8 mouse cellular contexts compared by ENCODE assay signal in genomic region chr6:97457954-97458353, GRCm38 (mm10).
DNase-seq lines count a peak whose midpoint lies in the region; ATAC-seq and TF ChIP-seq lines count a peak whose summit lies in the region.

No protein-coding gene starts in this region.

- H3K4me2 ChIP-seq in hindbrain, embryonic 14.5 days (replicated peaks), result 0 out of 2 replicates have a peak overlapping the region, but pooled peaks have one; percentile 32
- peak overlapping the region; percentile 40 for H3K4me2 ChIP-seq in lung, embryonic 14.5 days

- no peak for ATAC-seq in hindbrain, embryonic 14.5 days (ENCODE audit: low FRiP score)
- peak; percentile 73 for ATAC-seq in lung, embryonic 14.5 days (ENCODE audit: insufficient read depth)

- H3K9ac ChIP-seq in hindbrain, embryonic 14.5 days, result no peak overlapping the region
- H3K9ac ChIP-seq in lung, embryonic 14.5 days, result no peak overlapping the region

- H3K4me1 ChIP-seq in hindbrain, embryonic 14.5 days (replicated peaks; ENCODE audit: control insufficient read depth, insufficient read depth, low read length), result peaks cover 9% of the 10 kb centered on the region; the same call in 1 of the 2 replicates
- no peaks in the 10 kb centered on the region for H3K4me1 ChIP-seq in lung, embryonic 14.5 days (ENCODE audit: insufficient read depth)
- H3K4me1 ChIP-seq in cerebellum, adult 2 months (ENCODE audit: control insufficient read depth, insufficient read depth, low read length), result peaks cover 2% of the 10 kb centered on the region; the same call in 1 of the 2 replicates

- H3K4me3 ChIP-seq in layer of hippocampus, adult 2 months, result peak overlapping the region; percentile 34; the same call in 1 of the 2 replicates
- H3K4me3 ChIP-seq in hindbrain, embryonic 14.5 days (replicated peaks; ENCODE audit: low read length), result no peak overlapping the region
- H3K4me3 ChIP-seq in lung, embryonic 14.5 days (ENCODE audit: low read depth, low read length), result peak overlapping the region; percentile 21; the same call in 1 of the 2 replicates
- no peak overlapping the region for H3K4me3 ChIP-seq in cerebellum, adult 2 months (replicated peaks; ENCODE audit: insufficient read depth, low read depth, low read length)

- no peak for TF ChIP-seq POLR2A in cerebellum, adult 2 months (IDR thresholded peaks at IDR 0.05; ENCODE audit: borderline replicate concordance, insufficient read depth, low read length)

- peak overlapping the region; percentile 66 for H3K27ac ChIP-seq in layer of hippocampus, adult 2 months
- peak overlapping the region; percentile 27; the same call in 1 of the 2 replicates for H3K27ac ChIP-seq in hindbrain, embryonic 14.5 days
- no peak overlapping the region; the same call in 1 of the 2 replicates for H3K27ac ChIP-seq in lung, embryonic 14.5 days (ENCODE audit: low read depth)
- H3K27ac ChIP-seq in cerebellum, adult 2 months (ENCODE audit: insufficient read depth, low read length), result no peak overlapping the region

- no peaks in the 10 kb centered on the region for H3K36me3 ChIP-seq in hindbrain, embryonic 14.5 days (replicated peaks; ENCODE audit: control insufficient read depth, insufficient read depth)
- H3K36me3 ChIP-seq in lung, embryonic 14.5 days (ENCODE audit: insufficient read depth), result no peaks in the 10 kb centered on the region

- no peak for DNase-seq in layer of hippocampus, adult 2 months (ENCODE audit: low spot score in 2 of 2)
- DNase-seq in layer of hippocampus, postnatal 10 days (ENCODE audit: low spot score in 2 of 2), result no peak
- peak; percentile 50 for DNase-seq in embryo, embryonic 10.5 days (ENCODE audit: low spot score)
- no peak for DNase-seq in hindbrain, embryonic 14.5 days (ENCODE audit: low spot score)
- DNase-seq in lung, embryonic 14.5 days, result peak; percentile 38
- peak; percentile 27 for DNase-seq in thymus, postnatal 25 days
- DNase-seq in adrenal gland, adult 18-20 months (ENCODE audit: low spot score in 2 of 2), result no peak
- DNase-seq in cerebellum, adult 2 months, result no peak

- H3K27me3 ChIP-seq in hindbrain, embryonic 14.5 days (ENCODE audit: control insufficient read depth, insufficient read depth, low read length), result no peaks in the 10 kb centered on the region
- H3K27me3 ChIP-seq in lung, embryonic 14.5 days (ENCODE audit: insufficient read depth, low read length), result no peaks in the 10 kb centered on the region
- H3K27me3 ChIP-seq in cerebellum, adult 2 months (ENCODE audit: control insufficient read depth, insufficient read depth, low read length), result no peaks in the 10 kb centered on the region

- 17% methylated on average over 3 of the region's 3 CpGs for whole genome bisulfite sequencing in hindbrain, embryonic 14.5 days
- WGBS in lung, embryonic 14.5 days, result 11% methylated on average over 3 of the region's 3 CpGs
- WGBS in cerebellum, adult 2 months, result 35% methylated on average over 3 of the region's 3 CpGs

- no peak for TF ChIP-seq CTCF in layer of hippocampus, adult 2 months (conservative IDR thresholded peaks at IDR 0.05)
- TF ChIP-seq CTCF in lung, embryonic 14.5 days (IDR thresholded peaks at IDR 0.05; ENCODE audit: low read depth), result no peak
- TF ChIP-seq CTCF in cerebellum, adult 2 months (IDR thresholded peaks at IDR 0.05; ENCODE audit: borderline replicate concordance, insufficient read depth, low read depth, low read length), result no peak

- no peaks in the 10 kb centered on the region for H3K9me3 ChIP-seq in hindbrain, embryonic 14.5 days (ENCODE audit: control insufficient read depth, low read length)
- no peaks in the 10 kb centered on the region for H3K9me3 ChIP-seq in lung, embryonic 14.5 days (ENCODE audit: low read depth, low read length)

Comparison
In these comparisons a context has a peak if more than half of its experiments do, and no peak if none do; other contexts are left out.
1. DNase-seq: peak in embryo, embryonic 10.5 days (single experiment), lung, embryonic 14.5 days (single experiment) and thymus, postnatal 25 days (single experiment); none in layer of hippocampus, adult 2 months (0 of 2), layer of hippocampus, postnatal 10 days (0 of 2), hindbrain, embryonic 14.5 days (single experiment), adrenal gland, adult 18-20 months (0 of 2) and cerebellum, adult 2 months (0 of 2).
2. H3K27ac ChIP-seq: peak in layer of hippocampus, adult 2 months (single experiment) and hindbrain, embryonic 14.5 days (single experiment); none in lung, embryonic 14.5 days (single experiment) and cerebellum, adult 2 months (single experiment).
3. H3K4me3 ChIP-seq: peak in layer of hippocampus, adult 2 months (single experiment) and lung, embryonic 14.5 days (single experiment); none in hindbrain, embryonic 14.5 days (single experiment) and cerebellum, adult 2 months (single experiment).